Mouse (Mus musculus): Measurements from ENCODE around the gene Ogt. TPM values are rescaled to one million over a fixed set of nuclear protein-coding genes. Genes with fewer than 3 reads are reported as not detected.

Gene Ogt
- polyA plus RNA-seq (2012; rRNA removed), result 64.3 and 69.4 TPM in 2 replicates

DNA sequence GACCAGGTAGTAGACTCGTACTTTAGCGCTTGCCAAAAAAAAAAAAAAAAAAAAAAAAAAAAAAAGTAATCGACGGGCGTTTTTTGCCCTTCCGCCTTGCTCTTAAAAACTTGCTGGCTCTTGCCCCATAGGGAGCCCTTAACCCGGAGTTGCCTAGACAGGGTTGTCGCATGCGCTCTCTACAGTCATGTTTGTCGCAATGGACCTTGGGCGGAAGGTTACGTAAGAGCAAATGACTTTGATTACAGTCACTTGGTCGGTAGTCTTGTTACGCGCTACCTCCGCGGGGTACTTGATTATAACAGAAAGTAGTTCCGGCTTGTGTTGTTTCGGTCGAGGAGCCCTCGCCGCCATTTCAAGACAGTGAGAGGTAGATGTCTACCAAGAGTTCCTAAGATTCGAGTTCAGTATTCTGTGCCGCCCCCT is at the start of gene Ogt:
TSS of gene Ogt (plus strand) at position 320 of the 426 bp plus-strand sequence.
- DNase-seq, result peak; percentile 97
- Histone ChIP-seq H3K27me3 (replicated peaks; ENCODE audit: control insufficient read depth, insufficient read depth, low read length) (no peaks in the 10 kb centered on the region), H3K27ac (ENCODE audit: insufficient read depth, low read depth, low read length) (peak within 1 kb of the TSS; percentile 97), H3K36me3 (ENCODE audit: control insufficient read depth, insufficient read depth, low read length) (peaks cover 1% of the 10 kb centered on the region; the same call in 1 of the 2 replicates), H3K4me1 (ENCODE audit: control insufficient read depth, insufficient read depth, low read length) (0 out of 2 replicates have a peak, but pooled peaks cover 7% of the 10 kb centered on the region), H3K4me3 (ENCODE audit: insufficient read depth, low read depth, low read length) (peak within 1 kb of the TSS; percentile 93)
- 2% methylated on average over 24 of the region's 24 CpGs for WGBS
- TF ChIP-seq POLR2A (IDR thresholded peaks at IDR 0.05; ENCODE audit: low read depth, low read length) (no peak), CTCF (conservative IDR thresholded peaks at IDR 0.05; ENCODE audit: insufficient read depth, insufficient read length, low read depth, low read length) (no peak)

GRCm38 (mm10) chrX:101616183-101616582 is 23.7 kb upstream of the Ogt start:
- H3K4me1 ChIP-seq (ENCODE audit: control insufficient read depth, insufficient read depth, low read length), result no peaks in the 10 kb centered on the region
- DNase-seq, result no peak
- WGBS, result 98% methylated on average over 3 of the region's 3 CpGs
- no peaks in the 10 kb centered on the region for H3K27me3 ChIP-seq (replicated peaks; ENCODE audit: control insufficient read depth, insufficient read depth, low read length)
- H3K36me3 ChIP-seq (ENCODE audit: control insufficient read depth, insufficient read depth, low read length), result no peaks in the 10 kb centered on the region
- H3K27ac ChIP-seq (ENCODE audit: insufficient read depth, low read depth, low read length), result no peak overlapping the region
- H3K4me3 ChIP-seq (ENCODE audit: insufficient read depth, low read depth, low read length), result no peak overlapping the region
- TF ChIP-seq CTCF (conservative IDR thresholded peaks at IDR 0.05; ENCODE audit: insufficient read depth, insufficient read length, low read depth, low read length), result no peak
- TF ChIP-seq POLR2A (IDR thresholded peaks at IDR 0.05; ENCODE audit: low read depth, low read length), result no peak

GRCm38 (mm10) chrX:101617889-101618288 is 22.0 kb upstream of the Ogt start:
- H3K27me3 ChIP-seq (replicated peaks; ENCODE audit: control insufficient read depth, insufficient read depth, low read length), result no peaks in the 10 kb centered on the region
- H3K27ac ChIP-seq (ENCODE audit: insufficient read depth, low read depth, low read length), result no peak overlapping the region
- no peaks in the 10 kb centered on the region for H3K4me1 ChIP-seq (ENCODE audit: control insufficient read depth, insufficient read depth, low read length)
- DNase-seq, result no peak
- no peak for TF ChIP-seq POLR2A (IDR thresholded peaks at IDR 0.05; ENCODE audit: low read depth, low read length)
- 0 out of 2 replicates have a peak, but pooled peaks have one; percentile 3 for TF ChIP-seq CTCF (conservative IDR thresholded peaks at IDR 0.05; ENCODE audit: insufficient read depth, insufficient read length, low read depth, low read length)
- H3K36me3 ChIP-seq (ENCODE audit: control insufficient read depth, insufficient read depth, low read length), result no peaks in the 10 kb centered on the region
- 59% methylated on average over 10 of the region's 10 CpGs for WGBS
- H3K4me3 ChIP-seq (ENCODE audit: insufficient read depth, low read depth, low read length), result no peak overlapping the region

- TF ChIP-seq CTCF (conservative IDR thresholded peaks at IDR 0.05; ENCODE audit: insufficient read depth, insufficient read length, low read depth, low read length), result no peak
- TF ChIP-seq POLR2A (IDR thresholded peaks at IDR 0.05; ENCODE audit: low read depth, low read length), result no peak
- peak; percentile 36 for DNase-seq
- 46% methylated on average over 6 of the region's 6 CpGs for WGBS
Measured at GRCm38 (mm10) chrX:101620317-101620716, 19.5 kb upstream of the Ogt start.

GRCm38 (mm10) chrX:101622539-101622938 is 17.3 kb upstream of the Ogt start:
- WGBS, result 66% methylated on average over 3 of the region's 3 CpGs
- Histone ChIP-seq H3K27me3 (replicated peaks; ENCODE audit: control insufficient read depth, insufficient read depth, low read length) (no peaks in the 10 kb centered on the region), H3K27ac (ENCODE audit: insufficient read depth, low read depth, low read length) (no peak overlapping the region), H3K36me3 (ENCODE audit: control insufficient read depth, insufficient read depth, low read length) (no peaks in the 10 kb centered on the region), H3K4me1 (ENCODE audit: control insufficient read depth, insufficient read depth, low read length) (no peaks in the 10 kb centered on the region), H3K4me3 (ENCODE audit: insufficient read depth, low read depth, low read length) (no peak overlapping the region)
- no peak for DNase-seq
- TF ChIP-seq CTCF (conservative IDR thresholded peaks at IDR 0.05; ENCODE audit: insufficient read depth, insufficient read length, low read depth, low read length) (no peak), POLR2A (IDR thresholded peaks at IDR 0.05; ENCODE audit: low read depth, low read length) (no peak)

More at GRCm38 (mm10) chrX:101620317-101620716, 19.5 kb upstream of the Ogt start:
- Histone ChIP-seq H3K4me1 (ENCODE audit: control insufficient read depth, insufficient read depth, low read length) (no peaks in the 10 kb centered on the region), H3K27ac (ENCODE audit: insufficient read depth, low read depth, low read length) (no peak overlapping the region), H3K36me3 (ENCODE audit: control insufficient read depth, insufficient read depth, low read length) (no peaks in the 10 kb centered on the region), H3K27me3 (replicated peaks; ENCODE audit: control insufficient read depth, insufficient read depth, low read length) (no peaks in the 10 kb centered on the region), H3K4me3 (ENCODE audit: insufficient read depth, low read depth, low read length) (no peak overlapping the region)

- no peaks in the 10 kb centered on the region for H3K36me3 ChIP-seq (ENCODE audit: control insufficient read depth, insufficient read depth, low read length)
- TF ChIP-seq CTCF (conservative IDR thresholded peaks at IDR 0.05; ENCODE audit: insufficient read depth, insufficient read length, low read depth, low read length), result no peak
- no peak for TF ChIP-seq POLR2A (IDR thresholded peaks at IDR 0.05; ENCODE audit: low read depth, low read length)
- H3K4me3 ChIP-seq (ENCODE audit: insufficient read depth, low read depth, low read length), result no peak overlapping the region
- no peak for DNase-seq
- H3K27ac ChIP-seq (ENCODE audit: insufficient read depth, low read depth, low read length), result no peak overlapping the region
- WGBS, result 68% methylated on average over 9 of the region's 9 CpGs
- H3K4me1 ChIP-seq (ENCODE audit: control insufficient read depth, insufficient read depth, low read length), result no peaks in the 10 kb centered on the region
- H3K27me3 ChIP-seq (replicated peaks; ENCODE audit: control insufficient read depth, insufficient read depth, low read length), result no peaks in the 10 kb centered on the region
Measured at GRCm38 (mm10) chrX:101636821-101637525, 2.9 kb upstream of the Ogt start.

DNA sequence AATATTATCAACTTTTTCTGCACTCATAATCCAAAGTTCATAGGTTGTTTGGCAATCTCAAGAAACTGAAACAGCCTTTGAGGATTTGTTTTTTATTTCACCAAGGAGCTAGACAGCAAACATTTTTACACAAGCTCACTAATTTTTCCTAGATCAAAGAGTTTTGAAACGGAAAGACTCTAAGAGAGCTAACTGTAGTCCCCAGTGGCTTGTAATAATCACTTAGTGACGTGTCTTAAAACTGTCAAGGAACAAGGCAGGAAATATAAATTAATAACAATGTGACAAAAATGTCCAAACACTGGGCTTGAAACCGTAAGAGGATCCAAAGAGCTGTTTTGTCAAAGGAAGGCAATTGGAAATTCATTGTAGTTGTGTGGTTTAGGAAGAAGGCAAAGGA is 1.0 kb upstream of the Ogt start:
- Histone ChIP-seq H3K4me3 (ENCODE audit: insufficient read depth, low read depth, low read length) (no peak overlapping the region), H3K27ac (ENCODE audit: insufficient read depth, low read depth, low read length) (peak overlapping the region; percentile 90), H3K27me3 (replicated peaks; ENCODE audit: control insufficient read depth, insufficient read depth, low read length) (no peaks in the 10 kb centered on the region), H3K36me3 (ENCODE audit: control insufficient read depth, insufficient read depth, low read length) (no peaks in the 10 kb centered on the region), H3K4me1 (ENCODE audit: control insufficient read depth, insufficient read depth, low read length) (0 out of 2 replicates have a peak, but pooled peaks cover 5% of the 10 kb centered on the region)
- no peak for TF ChIP-seq CTCF (conservative IDR thresholded peaks at IDR 0.05; ENCODE audit: insufficient read depth, insufficient read length, low read depth, low read length)
- no peak for TF ChIP-seq POLR2A (IDR thresholded peaks at IDR 0.05; ENCODE audit: low read depth, low read length)
- DNase-seq, result no peak
- WGBS, result 17% methylated on average over 3 of the region's 3 CpGs

All from kidney, adult 2 months (tissue).